Mouse (Mus musculus) lung, embryonic 16.5 days (tissue): ENCODE data around the gene Uso1. TPM values are rescaled to one million over a fixed set of nuclear protein-coding genes. Genes with fewer than 3 reads are reported as not detected.

Experiments used
- ATAC-seq: fragments of 200-750 bp; cut with Nextera tagmentation; 2 replicates; pipeline ENCODE4 v1.8.0; 2017; ENCODE audit warnings: low read depth, mild to moderate bottlenecking, moderate library complexity
- H3K27ac ChIP-seq: fragments of 300-500 bp; sonication (generic); 2 replicates; pipeline ENCODE4 v1.5.1; 2014; ENCODE audit warnings: mild to moderate bottlenecking, control low read depth, low read length
- H3K27me3 ChIP-seq: fragments of 300-500 bp; sonication (generic); 2 replicates; pipeline ENCODE4 v1.6.1; 2014; ENCODE audit warnings: low read depth, low read length, mixed read lengths; ENCODE audit not compliant: control insufficient read depth, insufficient read depth
- H3K36me3 ChIP-seq: fragments of 300-500 bp; sonication (generic); 2 replicates; pipeline ENCODE4 v1.6.1; 2014; ENCODE audit warnings: low read length; ENCODE audit not compliant: control insufficient read depth, insufficient read depth
- H3K4me1 ChIP-seq: fragments of 300-500 bp; sonication (generic); replicated peaks from 2 replicates; pipeline ENCODE4 v1.6.1; 2014; ENCODE audit warnings: low read length, mixed read lengths; ENCODE audit not compliant: control insufficient read depth, insufficient read depth
- H3K4me2 ChIP-seq: fragments of 300-500 bp; sonication (generic); 2 replicates; pipeline ENCODE4 v1.6.1; 2014; ENCODE audit warnings: low read depth, low read length, control low read depth
- H3K4me3 ChIP-seq: fragments of 300-500 bp; sonication (generic); 2 replicates; pipeline ENCODE4 v1.5.1; 2014; ENCODE audit warnings: mild to moderate bottlenecking, low read length, control low read depth
- H3K9ac ChIP-seq: fragments of 300-500 bp; sonication (generic); 2 replicates; pipeline ENCODE4 v1.6.1; 2014; ENCODE audit warnings: low read length, control low read depth
- H3K9me3 ChIP-seq: fragments of 300-500 bp; sonication (generic); 2 replicates; pipeline ENCODE4 v1.6.1; 2016; ENCODE audit warnings: low read length; ENCODE audit not compliant: control insufficient read depth
- WGBS: fragments of 180-500 bp; shearing (Covaris S2); extraction: QIAGEN DNeasy Blood & Tissue Kit; methylation state at CpG from one replicate; pipeline ENCODE4 v1.1.7; 2014; 5-methylcytosine and 5-hydroxymethylcytosine counted together
- polyA plus RNA-seq: library from polyadenylated mRNA; unstranded; fragments of >200 nt; fragmentation: Nextera tagmentation; extraction: Ambion mirVana; gene quantifications from 2 replicates; pipeline ENCODE4 v1.2.1, GENCODE M21; 2015

Gene Uso1
- polyA plus RNA-seq, 1 experiment from 2014 or later, result 37.7 TPM

DNA sequence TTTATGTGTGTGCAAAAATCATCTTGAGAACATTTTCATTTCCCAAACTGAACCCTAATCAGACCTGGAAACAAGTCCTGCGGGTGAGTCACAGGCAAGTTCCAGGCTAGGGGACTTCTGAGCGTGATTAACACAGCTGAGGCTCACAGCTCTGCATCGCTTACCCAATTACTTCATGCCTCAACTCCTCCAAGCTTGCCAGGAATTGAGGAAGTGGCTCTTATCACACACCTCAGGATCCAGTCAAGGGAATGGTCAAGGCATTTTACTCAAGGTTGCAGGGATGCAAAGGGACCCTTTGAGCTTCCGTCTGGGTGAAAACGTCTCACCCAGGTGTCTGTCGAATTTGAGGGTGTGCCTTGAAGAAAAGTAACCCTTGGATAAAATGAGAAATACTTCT lies 82.1 kb downstream of the Uso1 start:
- ATAC-seq, result no peak
- 54% methylated on average over 6 of the region's 6 CpGs for WGBS
- no peak overlapping the region for H3K4me3 ChIP-seq
- no peak overlapping the region for H3K4me2 ChIP-seq
- no peak overlapping the region for H3K27ac ChIP-seq
- H3K4me1 ChIP-seq, result no peaks in the 10 kb centered on the region
- no peak overlapping the region for H3K9ac ChIP-seq
- no peaks in the 10 kb centered on the region for H3K9me3 ChIP-seq
- no peaks in the 10 kb centered on the region for H3K36me3 ChIP-seq
- no peaks in the 10 kb centered on the region for H3K27me3 ChIP-seq

- Histone ChIP-seq H3K9me3 (no peaks in the 10 kb centered on the region), H3K9ac (no peak overlapping the region), H3K36me3 (no peaks in the 10 kb centered on the region), H3K27ac (no peak overlapping the region), H3K4me2 (no peak overlapping the region), H3K27me3 (no peaks in the 10 kb centered on the region), H3K4me1 (no peaks in the 10 kb centered on the region), H3K4me3 (no peak overlapping the region)
- 80% methylated on average over 8 of the region's 8 CpGs for WGBS
- peak; percentile 51; the same call in 1 of the 2 replicates for ATAC-seq
These were observed 82.7 kb downstream of the Uso1 start for GRCm38 (mm10) chr5:92220287-92220902.

DNA sequence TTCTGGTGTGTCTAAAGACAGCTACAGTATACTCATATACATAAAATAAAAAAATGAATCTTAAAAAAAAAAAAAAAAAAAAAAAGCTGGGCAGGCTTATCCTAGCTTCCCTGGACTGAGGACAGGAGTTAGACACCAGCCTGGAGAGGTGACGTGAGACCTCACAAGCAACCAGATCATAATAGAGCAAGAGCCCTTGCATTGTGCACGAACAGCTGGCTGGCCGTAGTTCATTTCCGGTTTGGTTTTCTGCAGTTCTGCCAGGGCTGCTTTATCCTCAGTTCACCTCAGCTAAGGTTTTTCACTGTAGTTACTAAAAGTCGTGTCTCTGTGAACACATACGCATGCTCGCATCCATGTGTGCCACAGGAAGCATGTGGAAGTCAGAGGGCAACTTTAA lies 90.0 kb downstream of the Uso1 start:
- no peaks in the 10 kb centered on the region for H3K9me3 ChIP-seq
- WGBS, result 72% methylated on average over 7 of the region's 7 CpGs
- H3K27me3 ChIP-seq, result no peaks in the 10 kb centered on the region
- H3K9ac ChIP-seq, result no peak overlapping the region
- no peak overlapping the region for H3K27ac ChIP-seq
- H3K4me3 ChIP-seq, result no peak overlapping the region
- no peak overlapping the region for H3K4me2 ChIP-seq
- no peak for ATAC-seq
- H3K4me1 ChIP-seq, result no peaks in the 10 kb centered on the region
- H3K36me3 ChIP-seq, result no peaks in the 10 kb centered on the region

DNA sequence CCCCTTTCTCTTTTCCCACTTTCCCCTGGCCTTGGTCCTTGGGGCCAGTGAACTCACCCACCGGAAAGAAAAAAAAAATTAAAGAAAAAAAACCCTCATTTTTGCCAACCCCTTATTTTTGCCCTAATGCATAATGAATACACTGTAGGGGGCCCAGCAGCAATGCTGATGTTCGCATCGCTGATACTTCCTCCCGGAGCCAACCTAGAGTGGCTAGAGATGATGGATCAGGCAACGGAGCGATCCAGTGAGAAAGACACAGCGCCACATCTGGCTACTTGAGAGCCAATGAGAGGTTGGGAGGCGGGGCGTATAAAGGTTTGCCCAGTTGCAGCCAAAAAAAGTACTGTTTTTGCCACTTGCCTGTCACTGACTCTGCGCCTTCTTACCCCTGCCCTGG lies 91.0 kb downstream of the Uso1 start:
- no peak overlapping the region for H3K9ac ChIP-seq
- no peaks in the 10 kb centered on the region for H3K36me3 ChIP-seq
- no peaks in the 10 kb centered on the region for H3K4me1 ChIP-seq
- no peak overlapping the region for H3K4me3 ChIP-seq
- H3K4me2 ChIP-seq, result no peak overlapping the region
- H3K9me3 ChIP-seq, result no peaks in the 10 kb centered on the region
- H3K27ac ChIP-seq, result no peak overlapping the region
- no peak for ATAC-seq
- 26% methylated on average over 10 of the region's 10 CpGs for WGBS
- no peaks in the 10 kb centered on the region for H3K27me3 ChIP-seq

DNA sequence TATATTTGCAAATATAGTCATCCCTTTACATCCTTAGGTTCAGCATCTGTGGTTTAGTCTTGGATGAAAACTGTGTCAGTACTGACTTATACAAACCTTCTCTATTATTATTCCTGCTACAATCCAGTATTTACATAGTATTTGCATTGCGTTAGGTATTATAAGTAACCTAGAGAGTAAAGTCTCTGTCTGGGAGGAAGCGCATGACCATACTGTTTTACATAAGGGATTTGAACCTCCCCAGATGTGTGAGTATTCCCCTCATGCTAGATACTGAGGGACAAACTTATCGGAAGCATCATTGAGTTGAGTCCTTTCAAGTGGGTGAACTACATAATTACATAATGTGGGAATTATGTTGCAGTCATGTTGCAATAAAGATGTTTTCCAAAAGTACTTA lies 91.8 kb downstream of the Uso1 start:
- no peak overlapping the region for H3K4me3 ChIP-seq
- 89% methylated on average over 3 of the region's 3 CpGs for WGBS
- H3K4me2 ChIP-seq, result no peak overlapping the region

DNA sequence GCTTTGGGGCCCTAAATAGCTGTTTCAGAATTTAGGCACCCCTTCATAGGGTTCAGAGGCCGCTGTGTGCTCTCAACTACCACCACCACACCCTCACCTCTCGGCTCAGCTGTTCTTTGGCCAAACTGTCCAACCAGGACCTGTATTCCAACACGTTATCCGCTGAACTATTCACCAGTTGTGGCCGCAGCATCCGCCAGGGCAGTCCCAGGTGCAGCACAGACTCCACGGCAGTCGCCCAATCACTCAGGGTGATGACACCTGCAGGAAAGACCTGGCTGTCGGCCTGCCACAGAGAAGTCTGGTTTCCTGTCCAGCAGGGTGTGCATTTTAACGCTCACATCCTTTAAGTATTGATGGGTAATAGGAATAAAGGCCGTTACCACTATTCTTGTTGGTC lies 92.6 kb downstream of the Uso1 start:
- H3K4me1 ChIP-seq, result no peaks in the 10 kb centered on the region; the same call in 1 of the 2 replicates
- no peak overlapping the region for H3K4me2 ChIP-seq
- no peak for ATAC-seq
- 69% methylated on average over 11 of the region's 11 CpGs for WGBS
- no peak overlapping the region for H3K9ac ChIP-seq
- H3K9me3 ChIP-seq, result no peaks in the 10 kb centered on the region
- no peak overlapping the region for H3K27ac ChIP-seq
- H3K27me3 ChIP-seq, result no peaks in the 10 kb centered on the region
- H3K36me3 ChIP-seq, result no peaks in the 10 kb centered on the region
- no peak overlapping the region for H3K4me3 ChIP-seq

More for the DNA sequence above, 91.8 kb downstream of the Uso1 start:
- no peaks in the 10 kb centered on the region for H3K36me3 ChIP-seq
- H3K27ac ChIP-seq, result no peak overlapping the region
- ATAC-seq, result no peak
- H3K9me3 ChIP-seq, result no peaks in the 10 kb centered on the region
- H3K27me3 ChIP-seq, result no peaks in the 10 kb centered on the region
- no peak overlapping the region for H3K9ac ChIP-seq
- H3K4me1 ChIP-seq, result no peaks in the 10 kb centered on the region

- 69% methylated on average over 10 of the region's 10 CpGs for WGBS
- no peak for ATAC-seq
These were observed 94.1 kb downstream of the Uso1 start for GRCm38 (mm10) chr5:92231836-92232235.

DNA sequence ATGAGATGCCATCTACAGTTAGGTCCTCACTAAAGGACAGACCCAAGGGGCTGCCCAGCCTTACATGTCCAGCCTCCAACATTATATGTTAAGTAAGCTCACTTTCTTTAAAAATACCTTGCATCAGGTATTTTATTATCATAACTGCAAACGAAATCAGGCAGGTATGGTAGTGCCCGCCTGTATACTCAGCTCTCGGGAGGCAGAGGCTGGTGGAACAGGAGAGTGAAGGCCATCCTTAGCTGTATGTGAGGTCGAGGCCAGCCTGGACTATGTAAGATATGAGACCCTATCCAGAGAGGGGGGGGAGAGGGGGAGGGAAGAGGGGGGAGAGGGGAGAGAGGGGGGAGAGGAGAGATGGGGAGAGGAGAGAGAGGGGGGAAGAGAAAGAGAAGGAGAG lies 95.6 kb downstream of the Uso1 start:
- no peaks in the 10 kb centered on the region for H3K36me3 ChIP-seq
- H3K4me3 ChIP-seq, result no peak overlapping the region
- no peak overlapping the region for H3K4me2 ChIP-seq
- no peak overlapping the region for H3K27ac ChIP-seq
- 77% methylated on average over 4 of the region's 4 CpGs for WGBS
- H3K27me3 ChIP-seq, result no peaks in the 10 kb centered on the region
- no peak overlapping the region for H3K9ac ChIP-seq
- no peaks in the 10 kb centered on the region for H3K9me3 ChIP-seq
- ATAC-seq, result no peak
- no peaks in the 10 kb centered on the region; the same call in 1 of the 2 replicates for H3K4me1 ChIP-seq

More at GRCm38 (mm10) chr5:92231836-92232235, 94.1 kb downstream of the Uso1 start:
- Histone ChIP-seq H3K9ac (no peak overlapping the region), H3K4me2 (no peak overlapping the region), H3K27ac (no peak overlapping the region), H3K4me3 (no peak overlapping the region), H3K9me3 (no peaks in the 10 kb centered on the region), H3K4me1 (no peaks in the 10 kb centered on the region; the same call in 1 of the 2 replicates), H3K27me3 (no peaks in the 10 kb centered on the region), H3K36me3 (no peaks in the 10 kb centered on the region)

DNA sequence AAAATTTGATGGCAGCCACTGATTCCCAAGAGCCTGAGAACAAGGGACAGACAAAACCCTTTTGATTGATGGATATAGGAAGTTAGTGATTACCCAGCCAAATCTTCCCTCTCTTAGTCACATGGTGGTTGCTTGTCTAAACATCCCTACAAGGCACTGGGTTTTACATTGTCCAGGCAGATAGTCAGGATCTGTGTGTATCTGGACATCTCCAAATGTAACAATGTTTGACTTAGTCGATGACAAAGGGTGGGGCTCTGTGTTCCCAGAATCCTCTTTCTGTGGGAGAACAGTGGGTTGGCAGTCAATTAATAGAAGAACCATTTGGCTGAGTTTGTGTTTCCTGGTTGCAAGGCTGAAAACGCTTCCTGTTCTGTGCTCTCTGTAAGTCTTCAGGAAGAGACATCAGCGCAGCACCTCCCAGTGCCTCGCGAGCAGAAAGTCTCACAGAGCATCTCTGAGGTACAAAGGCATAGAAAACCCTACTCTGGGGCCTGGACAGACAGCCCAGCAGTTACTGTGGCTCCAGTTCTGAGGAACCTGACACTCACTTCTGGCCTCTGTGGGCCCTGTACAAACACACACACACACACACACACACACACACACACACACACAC lies 97.3 kb downstream of the Uso1 start:
- no peak overlapping the region for H3K4me3 ChIP-seq
- ATAC-seq, result peak; percentile 65
- no peaks in the 10 kb centered on the region for H3K9me3 ChIP-seq
- H3K27ac ChIP-seq, result no peak overlapping the region; the same call in 1 of the 2 replicates
- H3K4me1 ChIP-seq, result no peaks in the 10 kb centered on the region; the same call in 1 of the 2 replicates
- WGBS, result 29% methylated on average over 5 of the region's 5 CpGs
- H3K27me3 ChIP-seq, result no peaks in the 10 kb centered on the region
- H3K36me3 ChIP-seq, result no peaks in the 10 kb centered on the region
- no peak overlapping the region for H3K9ac ChIP-seq
- no peak overlapping the region for H3K4me2 ChIP-seq
